Mouse (Mus musculus) megakaryocyte-erythroid progenitor cell, adult 5-6 weeks (primary cell): ENCODE results near the gene Garem2. TPM values are rescaled to one million over a fixed set of nuclear protein-coding genes. Genes with fewer than 3 reads are reported as not detected.
"Not testable (repeated sequence)": the region's sequence is repeated elsewhere in the genome, so short reads cannot be mapped to it uniquely, and the experiment has no call there.

Experiments used
- ATAC-seq: replicated peaks from 2 replicates; pipeline ENCODE4 v1.8.0; 2016; ENCODE audit warnings: mild to moderate bottlenecking, inconsistent platforms; ENCODE audit not compliant: severe bottlenecking, poor library complexity, low FRiP score, low TSS enrichment
- total RNA-seq, 2 experiments: library from RNA; stranded (forward) in 1 of 2; stranded (reverse) in 1 of 2; fragments of 200-1000, 215-1000 nt in 1 of 2; fragments of >200 nt in 1 of 2; fragmentation: Nextera tagmentation in 1 of 2; gene quantifications; 2 replicates each; pipeline ENCODE4 v1.2.3; 2014 to 2017

Gene Garem2
- total RNA-seq (2014; fragmentation: Nextera tagmentation): not detected in 2 replicates
- total RNA-seq (2017): 0.47 TPM in 1 of 2 replicates, not detected in the other

GRCm38 (mm10) chr5:30104841-30105667 is at the start of gene Garem2:
Gene Garem2, plus strand, starts transcription at chr5:30105161.
- no peak for ATAC-seq

DNA sequence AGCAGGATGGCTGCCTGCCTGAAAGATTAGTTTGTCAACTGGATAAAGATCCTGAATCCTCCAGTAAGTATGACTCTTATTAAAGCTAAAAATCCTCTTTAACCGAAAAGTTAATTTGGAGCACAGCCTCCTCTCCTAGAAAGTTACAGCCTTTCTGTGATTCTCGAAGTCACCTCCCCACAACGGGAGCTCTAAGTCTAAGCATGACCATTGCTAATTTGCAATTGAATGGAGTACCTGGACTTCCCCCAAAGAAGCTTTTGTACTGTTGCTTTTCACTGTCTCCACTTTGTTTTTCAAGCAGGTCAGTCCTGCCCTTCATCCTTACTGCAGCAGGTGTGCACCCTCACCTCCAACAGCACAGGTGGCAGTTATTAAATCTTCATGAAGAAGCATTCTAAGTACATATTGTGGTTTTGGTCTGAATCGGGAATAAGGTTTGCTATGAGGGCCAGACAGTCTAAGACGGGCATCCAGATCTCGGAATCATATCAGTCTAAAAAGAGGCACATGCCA is 46.7 kb upstream of the Garem2 start:
- no peak for ATAC-seq

GRCm38 (mm10) chr5:30059607-30060006 is 45.4 kb upstream of the Garem2 start:
- ATAC-seq: not testable (repeated sequence)

DNA sequence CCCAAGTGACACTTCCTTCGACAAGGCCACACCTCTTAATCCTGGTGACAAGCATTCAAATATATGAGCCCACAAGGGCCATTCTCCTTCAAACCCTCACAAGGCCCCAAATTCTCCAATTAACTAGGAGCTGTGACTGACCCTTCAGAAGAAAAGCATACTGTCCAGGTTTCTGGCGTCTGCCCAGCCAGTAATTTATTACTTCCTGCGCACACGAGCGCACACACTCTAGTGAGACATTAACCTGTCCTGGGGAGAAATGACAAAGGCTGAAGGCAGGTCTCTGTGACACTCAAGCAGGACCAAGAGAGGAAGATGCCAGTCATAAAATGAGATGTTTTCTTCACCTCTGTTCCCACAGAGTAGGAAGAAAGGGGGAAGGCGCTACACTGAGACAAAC is 37.2 kb upstream of the Garem2 start:
- no peak for ATAC-seq

DNA sequence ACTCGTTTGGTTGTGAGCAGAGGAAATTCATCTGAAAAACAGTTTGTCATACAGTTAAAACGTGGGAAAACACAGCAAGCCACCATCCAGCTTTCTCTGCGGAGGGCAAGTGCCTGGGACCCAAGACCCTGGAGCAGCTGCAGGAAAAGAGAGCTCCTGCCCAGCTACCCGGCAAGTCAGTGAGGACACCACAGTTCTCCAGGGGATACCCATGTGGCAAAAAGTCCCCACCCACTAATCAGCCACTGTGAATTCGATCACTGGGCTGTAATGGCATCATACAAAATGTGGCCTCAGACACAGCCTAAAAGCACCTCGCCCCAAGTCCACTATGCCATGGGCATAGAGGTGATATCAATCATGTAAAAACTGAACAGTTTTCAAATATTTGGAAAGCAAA is 33.3 kb upstream of the Garem2 start:
- ATAC-seq: no peak

DNA sequence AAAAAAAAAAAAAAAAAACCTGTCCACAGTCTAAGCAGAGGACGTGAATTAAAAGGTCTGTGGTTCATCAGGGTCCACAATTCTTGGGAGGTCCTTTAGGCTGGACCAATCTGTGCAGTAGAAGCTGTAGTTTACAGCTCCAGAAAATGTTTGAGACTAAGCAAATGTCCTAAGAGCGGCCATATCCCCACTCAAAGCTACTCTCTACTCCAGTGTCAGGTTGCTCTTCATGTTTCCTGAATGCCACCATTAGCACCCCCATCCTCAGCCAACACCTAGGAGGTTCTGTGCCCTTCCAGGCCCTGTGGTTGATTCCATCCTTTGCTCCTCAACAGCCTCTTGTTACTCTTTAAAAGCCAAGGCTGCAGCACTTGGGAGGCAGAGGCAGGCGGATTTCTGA is 32.6 kb upstream of the Garem2 start:
- ATAC-seq: no peak

- peak; percentile 97 for ATAC-seq
Measured at GRCm38 (mm10) chr5:30072825-30073821, 31.8 kb upstream of the Garem2 start, which contains the start of gene Tyms. Gene Tyms, minus strand, starts transcription at chr5:30073617.

DNA sequence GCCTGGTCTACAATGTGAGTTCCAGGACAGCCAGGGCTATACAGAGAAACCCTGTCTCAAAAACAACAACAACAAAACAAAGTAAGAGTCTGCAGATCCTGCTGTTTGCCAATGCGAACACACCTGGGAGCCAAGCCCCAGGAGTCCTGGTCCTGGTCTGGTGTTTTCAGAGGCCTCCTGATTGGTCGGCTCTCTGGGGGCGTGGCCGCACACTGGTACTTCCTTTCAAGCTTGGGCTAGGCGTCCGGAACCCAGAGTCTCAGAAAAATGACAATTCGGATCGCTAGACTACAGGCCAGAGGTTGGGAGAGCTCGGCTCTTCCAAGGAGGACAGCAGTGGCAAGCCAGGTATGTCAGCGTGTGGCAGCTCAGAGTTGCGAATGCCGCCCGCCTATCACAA is 12.3 kb upstream of the Garem2 start:
- no peak for ATAC-seq

DNA sequence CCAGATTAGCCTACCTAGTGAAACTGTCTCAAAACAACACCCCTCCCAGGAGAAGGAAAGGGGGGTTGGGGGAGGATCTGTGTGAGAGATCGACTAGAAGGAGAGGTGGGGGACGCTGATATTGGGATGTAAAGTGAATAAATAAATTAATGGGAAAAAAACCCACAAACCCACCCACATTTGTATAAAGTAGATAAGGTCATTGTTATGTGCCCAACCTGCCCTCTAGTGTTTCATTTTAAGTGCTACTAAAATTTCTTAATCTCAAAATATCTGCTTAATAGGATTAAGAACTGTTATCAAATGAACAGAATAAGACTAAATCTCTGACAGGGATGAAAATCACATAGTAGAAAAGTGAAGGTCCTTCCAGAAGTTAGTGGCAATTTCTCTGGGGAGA is 10.6 kb upstream of the Garem2 start:
- no peak for ATAC-seq

DNA sequence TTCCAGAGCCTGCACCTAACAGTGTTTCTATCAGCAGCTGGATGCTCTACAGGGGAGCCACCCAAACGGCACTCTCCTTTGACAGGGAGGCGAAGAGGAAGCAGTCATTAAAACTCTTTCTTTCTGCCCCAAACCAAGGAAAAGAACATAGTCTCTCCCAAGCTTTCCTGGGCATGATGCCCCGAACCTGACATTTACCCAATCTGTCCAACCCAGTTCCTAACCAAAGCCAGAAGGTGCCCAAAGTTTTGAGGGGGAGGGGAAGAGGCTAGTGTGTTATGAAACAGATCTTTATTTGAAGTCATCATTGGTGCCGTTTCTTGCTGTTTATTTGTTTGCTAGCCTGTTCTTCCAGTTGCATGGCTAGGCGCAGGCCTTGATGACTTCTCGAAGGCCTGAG is 9.2 kb upstream of the Garem2 start:
- ATAC-seq: no peak

DNA sequence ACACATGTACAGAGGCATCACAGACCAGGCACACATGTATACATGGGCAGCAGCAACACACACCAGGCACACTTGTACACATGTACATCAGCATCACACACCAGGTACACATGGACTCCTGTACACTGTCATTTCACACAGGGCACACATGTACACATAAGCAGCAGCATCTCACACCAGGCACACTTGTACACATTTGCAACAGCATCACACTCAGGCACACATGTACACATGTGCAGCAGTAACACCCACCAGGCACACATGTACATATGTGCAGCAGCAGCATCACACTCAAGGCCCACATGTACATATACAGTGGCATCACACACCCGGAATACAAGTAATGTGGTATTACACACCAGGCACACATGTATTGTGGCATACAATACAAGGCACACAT is 6.7 kb upstream of the Garem2 start:
- no peak for ATAC-seq

GRCm38 (mm10) chr5:30103340-30103739 is 1.6 kb upstream of the Garem2 start:
- no peak for ATAC-seq

DNA sequence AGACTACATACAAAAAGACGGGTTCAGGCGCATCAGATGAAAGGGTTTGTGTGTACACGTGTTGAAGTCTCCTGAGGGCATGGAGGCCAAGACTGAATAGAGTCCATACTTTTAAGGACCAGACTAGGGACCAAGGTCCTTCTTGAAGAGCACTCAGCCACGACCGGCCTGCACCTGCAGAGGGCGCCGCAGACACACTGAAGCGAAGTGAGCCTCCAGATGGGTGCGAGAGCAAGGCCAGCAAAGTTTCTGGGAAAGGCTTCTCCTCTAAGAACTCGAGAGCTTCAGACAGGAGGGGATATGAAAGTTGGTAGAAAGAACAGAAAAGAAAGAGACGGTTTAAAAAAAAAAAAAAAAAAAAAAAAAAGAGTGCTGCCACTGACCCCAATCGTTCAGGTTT is 622 bp upstream of the Garem2 start:
- peak; percentile 61; the same call in 1 of the 2 replicates for ATAC-seq

DNA sequence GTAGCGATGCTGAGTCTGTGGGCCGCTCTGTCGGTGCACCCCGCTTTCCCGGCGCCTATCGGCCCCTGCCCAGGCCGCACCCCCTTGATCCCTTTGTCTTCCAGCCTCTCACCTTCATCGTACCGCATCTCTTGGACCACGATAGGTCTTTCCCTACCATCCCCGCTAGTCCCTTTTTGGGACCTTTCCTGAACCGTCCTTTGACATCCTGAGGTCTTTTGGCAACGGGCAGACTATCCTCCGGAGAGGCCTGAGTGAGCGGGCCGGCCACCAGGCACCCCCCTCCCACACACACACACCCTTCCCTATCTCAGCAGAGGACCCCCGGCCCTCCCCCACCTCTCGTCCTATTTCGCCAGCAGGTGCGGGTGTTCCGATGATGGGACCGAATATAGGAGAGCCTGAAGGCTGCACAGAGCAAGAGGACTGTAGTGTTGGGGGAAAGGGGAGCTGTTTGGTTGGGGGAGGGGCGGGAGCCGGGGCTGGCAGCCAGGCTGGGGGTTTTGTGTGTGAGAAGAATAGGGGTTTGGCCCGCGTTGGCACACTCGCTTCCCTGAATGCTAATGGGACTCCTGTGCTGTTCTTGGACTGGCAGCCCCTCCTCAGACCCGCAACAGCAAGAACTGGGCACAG is 823 bp downstream of the Garem2 start, which contains the start of gene 3110082J24Rik:
3110082J24Rik (minus strand) TSS at position 419 of the 633 bp plus-strand sequence.
- no peak for ATAC-seq

DNA sequence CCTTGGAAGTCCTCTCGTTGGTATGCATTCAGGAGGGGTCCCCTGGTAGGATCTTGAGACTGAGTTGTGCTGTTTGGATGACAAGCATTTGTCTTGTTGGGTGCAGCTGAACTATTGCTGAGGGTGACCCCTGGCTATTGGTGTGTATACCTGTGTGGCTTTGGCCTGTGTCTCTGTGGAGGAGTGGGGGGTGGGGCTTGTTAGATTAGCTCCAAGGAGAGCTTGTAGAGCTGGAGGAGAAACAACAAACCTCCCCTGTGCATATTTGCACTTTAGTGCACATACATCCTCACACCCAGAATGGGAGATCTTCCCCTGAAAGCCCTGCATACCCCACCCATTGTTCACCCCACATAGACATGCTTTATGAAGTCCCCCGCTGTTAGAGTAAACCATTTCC is 1.8 kb downstream of the Garem2 start:
- ATAC-seq: no peak

DNA sequence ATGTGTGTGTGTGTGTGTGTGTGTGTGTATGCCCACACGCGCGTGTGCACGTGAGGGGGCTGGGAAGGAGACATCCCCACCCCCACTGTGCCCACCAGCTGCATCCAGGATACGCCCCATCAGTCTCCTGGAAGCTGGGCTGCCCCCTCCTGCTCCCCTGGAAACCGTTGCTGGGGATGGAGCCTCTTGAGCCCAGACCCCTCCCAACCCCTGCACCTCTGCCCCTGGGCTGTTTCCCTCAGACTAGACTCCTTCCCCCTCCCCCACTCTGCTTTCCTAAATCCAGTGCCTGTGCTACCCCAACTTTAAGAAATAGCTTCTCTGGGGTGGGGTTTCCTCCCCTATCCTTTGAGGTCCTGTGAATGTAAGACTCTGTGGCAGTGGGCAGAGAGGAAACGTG is 2.2 kb downstream of the Garem2 start:
- no peak for ATAC-seq

DNA sequence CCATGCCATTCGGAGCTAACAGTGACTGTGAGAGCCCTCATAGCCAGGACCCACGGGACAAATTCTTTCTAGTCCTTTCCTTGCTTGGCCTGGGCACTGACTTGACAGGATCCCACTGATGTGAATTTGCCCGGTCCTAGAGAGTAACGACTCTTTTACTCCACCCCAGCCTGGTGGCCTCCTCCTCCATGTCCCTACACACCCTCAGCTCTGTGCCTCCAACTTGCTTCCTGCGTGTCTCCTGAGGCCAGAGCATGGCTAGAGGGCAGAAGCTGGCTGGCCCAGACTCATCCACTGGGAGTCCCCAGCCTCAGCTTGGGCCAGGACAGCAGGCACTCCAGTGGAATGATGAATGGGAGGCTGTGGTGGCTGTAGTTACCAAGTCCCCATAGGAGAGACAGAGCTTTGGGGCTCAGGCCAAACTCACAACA is 2.7 kb downstream of the Garem2 start:
- ATAC-seq: no peak

DNA sequence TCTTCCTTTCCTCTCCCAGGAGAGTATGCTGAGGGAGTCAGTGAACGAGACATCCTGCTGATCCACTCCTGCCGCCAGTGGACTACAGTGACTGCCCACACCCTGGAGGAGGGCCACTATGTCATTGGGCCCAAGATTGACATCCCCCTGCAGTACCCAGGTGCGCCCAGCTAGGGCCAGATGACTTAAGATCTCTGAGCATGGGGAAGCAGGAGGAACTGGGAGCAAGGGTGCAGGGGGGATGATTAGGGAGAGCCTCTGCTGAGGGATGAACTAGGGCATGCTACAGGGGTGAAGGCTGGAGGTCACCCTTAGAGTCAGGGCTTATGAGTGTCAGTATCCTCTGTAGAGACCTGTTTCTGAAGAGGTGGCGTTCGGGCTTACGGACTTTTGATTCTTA is 3.3 kb downstream of the Garem2 start:
- ATAC-seq: no peak

GRCm38 (mm10) chr5:30109899-30110298 is 4.9 kb downstream of the Garem2 start:
- no peak for ATAC-seq
